Mouse (Mus musculus) hindlimb bud, embryonic 11.5 days (tissue): ENCODE results near the gene Lamtor4.
"Not testable (repeated sequence)": the region's sequence is repeated elsewhere in the genome, so short reads cannot be mapped to it uniquely, and the experiment has no call there.

Experiments used
- DNase-seq: peaks from one replicate; pipeline ENCODE4 v3.0.0-alpha.2; 2012; ENCODE audit warnings: low read depth, low spot score; ENCODE audit errors: extremely low spot score

The Lamtor4 gene

GRCm38 (mm10) chr5:138255353-138256093, at the start of gene Lamtor4:
Gene Lamtor4 (plus strand): TSS chr5:138255482.
- DNase-seq: peak; percentile 89

- no peak for DNase-seq
These were observed 48.0 kb upstream of the Lamtor4 start for GRCm38 (mm10) chr5:138207253-138207652.

- no peak for DNase-seq
These were observed 47.4 kb upstream of the Lamtor4 start for GRCm38 (mm10) chr5:138207873-138208272.

GRCm38 (mm10) chr5:138216632-138217031, 38.6 kb upstream of the Lamtor4 start:
- DNase-seq: not testable (repeated sequence)

GRCm38 (mm10) chr5:138219864-138220263, 35.4 kb upstream of the Lamtor4 start:
- no peak for DNase-seq

- peak; percentile 20 for DNase-seq
These were observed 33.2 kb upstream of the Lamtor4 start for GRCm38 (mm10) chr5:138222111-138222510.

GRCm38 (mm10) chr5:138223287-138223686, 32.0 kb upstream of the Lamtor4 start:
- no peak for DNase-seq

GRCm38 (mm10) chr5:138225700-138226099, 29.6 kb upstream of the Lamtor4 start, which contains the start of gene Nxpe5:
Gene Nxpe5 (plus strand): TSS chr5:138225898.
- no peak for DNase-seq

GRCm38 (mm10) chr5:138226491-138226890, 28.8 kb upstream of the Lamtor4 start:
- DNase-seq: no peak

GRCm38 (mm10) chr5:138227367-138227766, 27.9 kb upstream of the Lamtor4 start:
- no peak for DNase-seq

GRCm38 (mm10) chr5:138228026-138228425, 27.3 kb upstream of the Lamtor4 start:
- no peak for DNase-seq

GRCm38 (mm10) chr5:138229511-138229910, 25.8 kb upstream of the Lamtor4 start:
- DNase-seq: no peak

GRCm38 (mm10) chr5:138233778-138234177, 21.5 kb upstream of the Lamtor4 start:
- no peak for DNase-seq

- no peak for DNase-seq
These were observed 21.1 kb upstream of the Lamtor4 start for GRCm38 (mm10) chr5:138234224-138234623.

GRCm38 (mm10) chr5:138241511-138241910, 13.8 kb upstream of the Lamtor4 start:
- DNase-seq: no peak

- no peak for DNase-seq
These were observed 4.1 kb upstream of the Lamtor4 start for GRCm38 (mm10) chr5:138251144-138251543.

GRCm38 (mm10) chr5:138253061-138253460, 2.2 kb upstream of the Lamtor4 start:
- no peak for DNase-seq

GRCm38 (mm10) chr5:138256094-138256467, 799 bp downstream of the Lamtor4 start:
- no peak for DNase-seq

- no peak for DNase-seq
These were observed 1.8 kb downstream of the Lamtor4 start for GRCm38 (mm10) chr5:138256966-138257584.

- DNase-seq: no peak
These were observed 2.3 kb downstream of the Lamtor4 start for GRCm38 (mm10) chr5:138257585-138257978.

GRCm38 (mm10) chr5:138258078-138258477, 2.8 kb downstream of the Lamtor4 start:
- DNase-seq: no peak

- DNase-seq: no peak
These were observed 3.3 kb downstream of the Lamtor4 start for GRCm38 (mm10) chr5:138258542-138258941.
